Mouse (Mus musculus): ENCODE results near the gene Zfr2. TPM values are rescaled to one million over a fixed set of nuclear protein-coding genes. Genes with fewer than 3 reads are reported as not detected.

Gene Zfr2
- polyA plus RNA-seq, 1 experiment, result 11.6 TPM

DNA sequence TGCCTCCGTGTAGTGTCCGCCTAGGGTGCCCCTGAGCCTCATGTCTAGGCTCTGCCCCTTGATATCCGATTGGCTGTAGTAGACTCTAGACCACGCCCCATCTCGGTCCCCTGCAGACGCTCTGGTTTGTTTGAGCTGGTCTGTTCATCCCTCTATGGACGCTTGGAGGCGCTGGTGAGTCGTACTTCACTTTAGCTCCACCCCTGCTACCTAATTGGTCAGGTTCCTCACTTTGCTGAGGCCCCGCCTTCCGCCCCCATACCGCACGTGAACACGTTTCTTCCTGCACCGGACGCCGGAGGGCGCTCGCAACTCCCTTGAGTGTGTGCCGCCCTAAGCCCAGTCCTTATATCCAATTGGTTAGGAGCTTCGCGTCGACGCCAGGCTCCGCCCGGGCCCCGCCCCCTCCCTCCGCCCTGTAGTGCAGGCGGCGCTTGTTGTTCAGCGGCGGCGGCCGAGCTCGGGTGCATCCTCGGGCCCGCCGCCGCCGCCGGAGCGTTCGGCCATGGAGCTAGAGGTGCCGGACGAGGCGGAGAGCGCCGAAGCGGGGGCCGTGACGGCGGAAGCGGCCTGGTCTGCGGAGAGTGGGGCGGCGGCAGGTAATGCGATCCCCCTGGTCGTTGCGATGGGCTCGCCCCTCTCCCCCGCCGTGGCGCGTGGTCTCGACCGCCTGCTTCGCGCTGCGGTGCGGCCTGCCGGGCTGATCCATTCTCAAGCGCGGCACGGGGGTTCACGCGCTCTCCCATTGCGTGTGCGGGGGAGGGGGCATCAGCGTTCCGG is 59.8 kb downstream of the Zfr2 start, which contains the start of gene Pip5k1c:
Gene Pip5k1c, plus strand, starts transcription at position 410 of the 780 bp plus-strand sequence.
- peak within 1 kb of the TSS; percentile 86 for H3K27ac ChIP-seq (ENCODE audit: control insufficient read depth, insufficient read depth, low read depth, low read length)
- TF ChIP-seq CTCF (IDR thresholded peaks at IDR 0.05; ENCODE audit: control insufficient read depth, insufficient read depth, insufficient replicate concordance, low read depth, low read length), result peak; percentile 87
- peak; percentile 44; the same call in 1 of the 2 replicates for TF ChIP-seq POLR2A (IDR thresholded peaks at IDR 0.05; ENCODE audit: control insufficient read depth, low read depth, low read length)
- peaks cover 16% of the 10 kb centered on the region for H3K4me1 ChIP-seq (ENCODE audit: control insufficient read depth, insufficient read depth, low read length)
- H3K36me3 ChIP-seq (ENCODE audit: control insufficient read depth, insufficient read depth, low read length), result no peaks in the 10 kb centered on the region
- no peaks in the 10 kb centered on the region for H3K27me3 ChIP-seq (ENCODE audit: control insufficient read depth, insufficient read depth, low read length)
- peak within 1 kb of the TSS; percentile 90 for H3K4me3 ChIP-seq (ENCODE audit: control insufficient read depth, low read depth, low read length)

DNA sequence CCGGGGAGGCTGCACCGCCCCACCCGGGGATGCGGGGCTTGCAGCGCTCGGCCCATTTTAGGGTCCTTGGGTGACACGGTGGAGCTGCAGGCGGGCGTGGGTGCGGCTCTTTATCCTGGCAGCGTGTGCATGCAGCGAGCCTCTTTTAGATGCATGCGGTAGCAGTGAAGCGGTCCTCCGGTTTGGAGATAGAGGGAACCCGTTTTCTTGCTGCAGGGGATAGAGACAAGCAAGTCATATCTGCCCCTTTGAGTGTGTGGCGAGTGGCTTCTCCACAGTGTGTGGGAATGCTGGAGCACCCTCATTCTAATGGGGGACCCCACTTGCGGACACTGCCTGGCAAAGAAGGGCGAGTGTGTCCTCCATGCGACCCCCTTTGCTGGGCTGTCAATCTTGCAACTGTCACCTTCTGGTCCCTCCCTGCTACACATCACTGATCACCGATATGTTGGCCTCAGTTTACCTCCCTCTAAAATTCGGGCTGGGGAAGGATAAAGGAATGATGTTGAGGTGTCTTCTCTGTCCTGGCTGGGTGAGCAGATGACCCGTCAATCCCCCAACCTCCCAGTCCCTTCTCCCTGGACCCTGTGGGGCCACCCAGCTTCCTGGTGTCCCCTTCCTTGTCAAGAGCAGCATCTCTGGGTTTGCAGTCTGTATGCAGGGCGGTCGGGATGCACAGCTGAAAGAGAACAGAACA is 60.5 kb downstream of the Zfr2 start:
- TF ChIP-seq POLR2A (IDR thresholded peaks at IDR 0.05; ENCODE audit: control insufficient read depth, low read depth, low read length) (no peak), CTCF (IDR thresholded peaks at IDR 0.05; ENCODE audit: control insufficient read depth, insufficient read depth, insufficient replicate concordance, low read depth, low read length) (no peak)
- Histone ChIP-seq H3K27ac (ENCODE audit: control insufficient read depth, insufficient read depth, low read depth, low read length) (peak overlapping the region; percentile 3; the same call in 1 of the 2 replicates), H3K27me3 (ENCODE audit: control insufficient read depth, insufficient read depth, low read length) (no peaks in the 10 kb centered on the region), H3K36me3 (ENCODE audit: control insufficient read depth, insufficient read depth, low read length) (no peaks in the 10 kb centered on the region), H3K4me1 (ENCODE audit: control insufficient read depth, insufficient read depth, low read length) (peaks cover 16% of the 10 kb centered on the region), H3K4me3 (ENCODE audit: control insufficient read depth, low read depth, low read length) (peak overlapping the region; percentile 90)

DNA sequence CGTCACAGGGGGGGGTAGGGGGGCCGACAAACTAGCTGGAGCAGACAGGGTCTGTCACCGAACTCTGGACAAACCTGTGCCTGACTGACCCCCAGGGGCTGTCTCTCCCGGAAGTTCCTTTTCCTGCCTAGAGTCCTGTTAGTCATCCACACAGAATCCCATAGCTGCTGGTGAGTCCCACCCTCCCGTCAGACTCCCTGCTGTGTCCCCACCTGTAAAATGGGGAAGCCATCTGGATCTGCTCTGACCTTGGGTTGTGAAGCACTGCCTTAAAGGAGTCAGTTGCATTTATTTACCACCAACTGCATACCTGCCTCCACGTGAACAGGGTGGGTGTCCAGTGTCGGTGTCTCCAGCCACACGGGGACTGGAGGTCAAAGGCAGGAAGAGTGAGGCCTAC is 61.5 kb downstream of the Zfr2 start:
- Histone ChIP-seq H3K4me3 (ENCODE audit: control insufficient read depth, low read depth, low read length) (no peak overlapping the region), H3K4me1 (ENCODE audit: control insufficient read depth, insufficient read depth, low read length) (peaks cover 16% of the 10 kb centered on the region), H3K27me3 (ENCODE audit: control insufficient read depth, insufficient read depth, low read length) (no peaks in the 10 kb centered on the region), H3K27ac (ENCODE audit: control insufficient read depth, insufficient read depth, low read depth, low read length) (no peak overlapping the region), H3K36me3 (ENCODE audit: control insufficient read depth, insufficient read depth, low read length) (no peaks in the 10 kb centered on the region)
- TF ChIP-seq POLR2A (IDR thresholded peaks at IDR 0.05; ENCODE audit: control insufficient read depth, low read depth, low read length) (no peak), CTCF (IDR thresholded peaks at IDR 0.05; ENCODE audit: control insufficient read depth, insufficient read depth, insufficient replicate concordance, low read depth, low read length) (no peak)

DNA sequence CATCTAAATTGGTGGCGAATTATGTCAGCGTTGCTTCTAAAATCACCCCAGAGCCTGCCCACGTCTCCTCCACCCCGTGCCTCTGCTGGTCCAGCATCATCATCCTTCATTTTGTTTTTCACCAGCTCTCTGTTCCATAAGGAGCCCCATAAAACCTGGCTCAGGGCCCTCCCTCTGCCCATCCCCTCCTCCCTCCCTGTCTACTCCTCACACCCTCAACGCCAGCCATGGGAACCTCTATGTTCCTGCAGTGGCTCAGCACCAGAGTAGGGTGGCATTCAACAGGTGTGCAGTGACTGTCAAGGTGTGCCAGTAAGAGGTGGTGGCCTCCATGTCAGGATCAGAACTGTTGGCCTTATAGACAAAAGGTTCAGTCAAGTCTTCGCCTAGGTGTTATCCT is 62.2 kb downstream of the Zfr2 start:
- H3K27me3 ChIP-seq (ENCODE audit: control insufficient read depth, insufficient read depth, low read length), result no peaks in the 10 kb centered on the region
- peaks cover 16% of the 10 kb centered on the region for H3K4me1 ChIP-seq (ENCODE audit: control insufficient read depth, insufficient read depth, low read length)
- no peak overlapping the region for H3K27ac ChIP-seq (ENCODE audit: control insufficient read depth, insufficient read depth, low read depth, low read length)
- H3K36me3 ChIP-seq (ENCODE audit: control insufficient read depth, insufficient read depth, low read length), result no peaks in the 10 kb centered on the region
- TF ChIP-seq POLR2A (IDR thresholded peaks at IDR 0.05; ENCODE audit: control insufficient read depth, low read depth, low read length), result no peak
- TF ChIP-seq CTCF (IDR thresholded peaks at IDR 0.05; ENCODE audit: control insufficient read depth, insufficient read depth, insufficient replicate concordance, low read depth, low read length), result no peak
- no peak overlapping the region for H3K4me3 ChIP-seq (ENCODE audit: control insufficient read depth, low read depth, low read length)

DNA sequence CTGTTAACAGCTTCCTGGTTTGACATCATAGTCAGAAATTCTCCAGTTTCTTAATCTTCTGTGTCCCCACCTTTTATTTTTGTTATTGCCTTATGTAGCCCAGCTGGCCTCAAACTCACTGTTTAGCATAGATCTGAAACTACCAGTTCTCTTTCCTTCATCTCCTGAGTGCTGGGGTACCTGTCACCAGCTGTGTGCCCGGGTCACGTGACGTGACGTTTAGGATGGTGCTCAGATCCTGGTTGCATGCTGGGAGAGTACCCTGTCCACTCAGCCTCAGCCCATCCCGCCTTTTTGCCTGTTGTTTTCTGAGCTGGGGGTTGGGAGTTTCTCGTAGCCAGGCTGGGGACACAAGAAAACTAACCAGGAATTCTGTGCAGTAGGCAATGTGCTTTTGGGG is 64.3 kb downstream of the Zfr2 start:
- peaks cover 15% of the 10 kb centered on the region for H3K4me1 ChIP-seq (ENCODE audit: control insufficient read depth, insufficient read depth, low read length)
- H3K4me3 ChIP-seq (ENCODE audit: control insufficient read depth, low read depth, low read length), result no peak overlapping the region
- TF ChIP-seq POLR2A (IDR thresholded peaks at IDR 0.05; ENCODE audit: control insufficient read depth, low read depth, low read length), result no peak
- no peak for TF ChIP-seq CTCF (IDR thresholded peaks at IDR 0.05; ENCODE audit: control insufficient read depth, insufficient read depth, insufficient replicate concordance, low read depth, low read length)
- no peaks in the 10 kb centered on the region for H3K36me3 ChIP-seq (ENCODE audit: control insufficient read depth, insufficient read depth, low read length)
- no peak overlapping the region; the same call in 1 of the 2 replicates for H3K27ac ChIP-seq (ENCODE audit: control insufficient read depth, insufficient read depth, low read depth, low read length)
- H3K27me3 ChIP-seq (ENCODE audit: control insufficient read depth, insufficient read depth, low read length), result no peaks in the 10 kb centered on the region

DNA sequence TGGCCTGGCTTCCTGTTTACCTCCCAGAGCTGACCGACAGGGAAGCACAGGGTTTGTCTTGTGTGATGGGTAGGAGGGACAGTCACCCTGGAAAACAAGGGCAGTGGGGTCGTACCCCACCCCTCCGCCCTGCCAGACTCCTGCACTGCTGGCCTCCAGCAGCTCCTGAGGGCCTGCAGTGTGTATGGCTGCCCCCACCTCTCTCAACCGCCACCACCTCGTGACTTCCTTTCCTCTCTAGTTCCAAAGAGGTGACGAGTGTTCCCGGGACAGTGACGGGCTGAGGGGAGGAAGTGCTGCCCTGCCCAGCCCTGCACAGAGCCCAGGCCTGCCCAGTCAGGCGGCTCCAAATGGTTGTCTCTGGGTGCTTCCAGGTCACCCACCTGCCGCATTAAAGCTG is 64.9 kb downstream of the Zfr2 start:
- Histone ChIP-seq H3K4me3 (ENCODE audit: control insufficient read depth, low read depth, low read length) (no peak overlapping the region), H3K27me3 (ENCODE audit: control insufficient read depth, insufficient read depth, low read length) (no peaks in the 10 kb centered on the region), H3K36me3 (ENCODE audit: control insufficient read depth, insufficient read depth, low read length) (no peaks in the 10 kb centered on the region), H3K4me1 (ENCODE audit: control insufficient read depth, insufficient read depth, low read length) (peaks cover 12% of the 10 kb centered on the region), H3K27ac (ENCODE audit: control insufficient read depth, insufficient read depth, low read depth, low read length) (peak overlapping the region; percentile 45)
- no peak for TF ChIP-seq CTCF (IDR thresholded peaks at IDR 0.05; ENCODE audit: control insufficient read depth, insufficient read depth, insufficient replicate concordance, low read depth, low read length)
- TF ChIP-seq POLR2A (IDR thresholded peaks at IDR 0.05; ENCODE audit: control insufficient read depth, low read depth, low read length), result no peak

DNA sequence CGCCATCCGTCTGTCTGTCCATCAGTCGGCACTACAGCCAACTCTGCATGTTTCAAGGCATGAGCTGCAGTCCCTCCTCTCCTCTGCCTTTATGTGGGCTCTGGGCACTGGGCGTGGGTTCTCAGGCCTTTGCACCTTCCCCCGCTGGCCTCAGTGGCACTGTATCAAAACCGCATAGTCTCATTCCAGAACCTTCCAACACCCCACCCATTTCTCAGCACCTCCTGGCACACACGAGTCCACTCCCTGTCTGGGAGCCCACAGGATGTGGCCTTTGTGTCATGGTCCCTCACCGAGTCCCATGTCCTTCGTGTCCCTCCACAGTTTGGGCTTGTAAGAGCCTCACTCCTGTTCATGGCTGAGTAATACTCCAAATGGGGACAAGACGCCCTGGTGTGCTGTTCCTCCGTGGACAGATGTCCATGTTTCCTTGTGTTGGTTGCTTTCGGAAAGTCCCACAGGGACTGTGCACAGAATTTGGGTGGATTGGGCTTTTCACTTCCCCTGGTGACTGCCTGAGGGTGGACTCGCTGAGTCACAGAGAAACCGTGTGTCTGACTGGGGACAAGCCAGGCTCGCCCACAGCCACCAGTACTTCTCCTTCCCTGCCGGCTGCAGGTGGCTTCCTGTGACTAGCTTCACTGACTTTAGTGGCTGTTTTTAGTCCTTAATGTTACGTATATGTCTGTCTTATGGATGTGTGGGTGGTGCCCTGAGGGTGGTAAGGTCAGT is 65.6 kb downstream of the Zfr2 start:
- Histone ChIP-seq H3K36me3 (ENCODE audit: control insufficient read depth, insufficient read depth, low read length) (no peaks in the 10 kb centered on the region), H3K27me3 (ENCODE audit: control insufficient read depth, insufficient read depth, low read length) (no peaks in the 10 kb centered on the region), H3K4me1 (ENCODE audit: control insufficient read depth, insufficient read depth, low read length) (peaks cover 8% of the 10 kb centered on the region), H3K27ac (ENCODE audit: control insufficient read depth, insufficient read depth, low read depth, low read length) (no peak overlapping the region), H3K4me3 (ENCODE audit: control insufficient read depth, low read depth, low read length) (no peak overlapping the region)
- TF ChIP-seq CTCF (IDR thresholded peaks at IDR 0.05; ENCODE audit: control insufficient read depth, insufficient read depth, insufficient replicate concordance, low read depth, low read length) (no peak), POLR2A (IDR thresholded peaks at IDR 0.05; ENCODE audit: control insufficient read depth, low read depth, low read length) (no peak)

Data from testis, adult 2 months (tissue).